Mouse (Mus musculus): Measurements from ENCODE around the gene Cds2.

DNA sequence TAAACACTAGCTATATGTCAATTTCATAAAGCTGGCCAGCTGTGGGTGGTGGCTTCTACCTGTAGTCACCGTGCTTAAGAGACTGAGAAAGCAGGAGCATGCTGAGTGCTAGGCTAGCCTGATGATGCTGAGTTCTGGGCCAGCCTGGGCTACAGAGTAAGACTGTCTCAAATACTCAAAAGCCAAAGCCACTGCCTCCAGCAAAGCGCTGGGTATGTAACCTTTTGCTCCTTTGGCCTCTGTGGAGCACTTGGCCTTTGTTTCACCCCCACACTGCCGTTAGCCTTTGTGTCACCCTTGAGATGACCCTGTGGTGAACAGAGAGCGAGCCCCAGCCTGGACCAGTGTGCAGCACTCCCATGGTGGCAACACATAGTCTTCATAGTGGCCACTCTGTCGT is 57.6 kb downstream of the Cds2 start:
- TF ChIP-seq CTCF (IDR thresholded peaks at IDR 0.05; ENCODE audit: low read depth, low read length) (no peak), POLR2A (IDR thresholded peaks at IDR 0.05; ENCODE audit: extremely low read depth, insufficient read depth, low read length) (no peak)
